24 mouse cellular contexts compared by ENCODE assay signal in genomic region chr16:44035221-44035620, GRCm38 (mm10).
"Had no signal": no experiment of that assay in that cellular context is flagged by ENCODE, and none has a peak within 500 bp of the region (broad histone marks: within the 10 kb centered on the region; RNA-seq: fewer than 3 reads in every experiment).

No protein-coding gene starts in this region.

- H3K4me2 ChIP-seq: heart, embryonic 11.5 days; hindbrain, embryonic 12.5 days; hindbrain, embryonic 14.5 days; intestine, embryonic 15.5 days; limb, embryonic 12.5 days; liver, embryonic 11.5 days had no signal

- H3K27me3 ChIP-seq: hindbrain, embryonic 12.5 days; intestine, embryonic 15.5 days; limb, embryonic 12.5 days had no signal

- ATAC-seq: hindbrain, embryonic 16.5 days; inflammation-experienced regulatory T-cells, adult 6 months; intestine, embryonic 15.5 days; intestine, postnatal 0 days had no signal

- H3K9me3 ChIP-seq: hindbrain, embryonic 10.5 days; hindbrain, embryonic 12.5 days; intestine, embryonic 15.5 days; limb, embryonic 10.5 days had no signal

- DNase-seq: gastrocnemius, adult 2 months; gastrocnemius, postnatal 10 days; gastrocnemius, postnatal 25 days; heart, postnatal 10 days; heart, postnatal 4 days; kidney, adult 18-20 months; kidney, adult 8-10 months; kidney, postnatal 10 days; kidney, postnatal 25 days; kidney, postnatal 4 days; liver had no signal

- H3K36me3 ChIP-seq: hindbrain, embryonic 10.5 days; hindbrain, embryonic 12.5 days; intestine, embryonic 15.5 days; limb, embryonic 10.5 days; limb, embryonic 12.5 days had no signal

- H3K4me1 ChIP-seq: hindbrain, embryonic 10.5 days; hindbrain, embryonic 12.5 days; intestine, embryonic 15.5 days; limb, embryonic 12.5 days had no signal

- H3K27ac ChIP-seq: gastrocnemius, adult 2 months; hindbrain, embryonic 10.5 days; hindbrain, embryonic 12.5 days; hindbrain, embryonic 14.5 days; intestine, embryonic 15.5 days; layer of hippocampus, adult 2 months; left cerebral cortex, adult 2 months; limb, embryonic 10.5 days; limb, embryonic 12.5 days had no signal

- H3K9ac ChIP-seq: hindbrain, embryonic 12.5 days; hindbrain, embryonic 14.5 days; intestine, embryonic 15.5 days; limb, embryonic 12.5 days had no signal

- H3K4me3 ChIP-seq: gastrocnemius, adult 2 months; hindbrain, embryonic 10.5 days; hindbrain, embryonic 12.5 days; intestine, embryonic 15.5 days; layer of hippocampus, adult 2 months; left cerebral cortex, adult 2 months; limb, embryonic 10.5 days; limb, embryonic 12.5 days had no signal
